Mouse (Mus musculus) midbrain, postnatal 0 days (tissue): ENCODE data around the gene Mettl25. TPM values are rescaled to one million over a fixed set of nuclear protein-coding genes. Genes with fewer than 3 reads are reported as not detected.

Experiments used
- ATAC-seq: fragments of 200-750 bp; cut with Nextera tagmentation; 2 replicates; pipeline ENCODE4 v1.8.0; 2017; ENCODE audit warnings: moderate number of reproducible peaks, mild to moderate bottlenecking, moderate TSS enrichment, moderate library complexity; ENCODE audit not compliant: low FRiP score
- DNase-seq: peaks from one replicate; pipeline ENCODE4 v3.0.0-alpha.2; 2015; ENCODE audit warnings: low spot score
- H3K27ac ChIP-seq: fragments of 300-500 bp; sonication (generic); 2 replicates; pipeline ENCODE4 v1.5.1; 2014; ENCODE audit warnings: low read depth, mild to moderate bottlenecking, low read length, mixed read lengths
- H3K27me3 ChIP-seq: fragments of 300-500 bp; sonication (generic); 2 replicates; pipeline ENCODE4 v1.6.1; 2014; ENCODE audit warnings: low read length, control low read depth, mixed read lengths; ENCODE audit not compliant: insufficient read depth
- H3K36me3 ChIP-seq: fragments of 300-500 bp; sonication (generic); 2 replicates; pipeline ENCODE4 v1.6.1; 2014; ENCODE audit warnings: low read length, control low read depth, mixed read lengths; ENCODE audit not compliant: insufficient read depth
- H3K4me1 ChIP-seq: fragments of 300-500 bp; sonication (generic); 2 replicates; pipeline ENCODE4 v1.6.1; 2014; ENCODE audit warnings: mild to moderate bottlenecking, control low read depth, antibody characterized with exemption, low read length, mixed read lengths; ENCODE audit not compliant: insufficient read depth
- H3K4me2 ChIP-seq: fragments of 300-500 bp; sonication (generic); 2 replicates; pipeline ENCODE4 v1.6.1; 2014; ENCODE audit warnings: low read depth, mild to moderate bottlenecking, low read length, mixed read lengths; ENCODE audit not compliant: poor library complexity, severe bottlenecking
- H3K4me3 ChIP-seq: fragments of 300-500 bp; sonication (generic); 2 replicates; pipeline ENCODE4 v1.5.1; 2014; ENCODE audit warnings: low read depth, mild to moderate bottlenecking, low read length, moderate library complexity
- H3K9ac ChIP-seq: fragments of 300-500 bp; sonication (generic); replicated peaks from 2 replicates; pipeline ENCODE4 v1.6.1; 2014; ENCODE audit warnings: mild to moderate bottlenecking, low read length, moderate library complexity, mixed read lengths; ENCODE audit not compliant: poor library complexity, severe bottlenecking
- H3K9me3 ChIP-seq: fragments of 300-500 bp; sonication (generic); 2 replicates; pipeline ENCODE4 v1.6.1; 2016; ENCODE audit warnings: low read length, control low read depth
- CTCF ChIP-seq: IDR thresholded peaks from 2 replicates; pipeline ENCODE4 v1.5.1; 2016; ENCODE audit warnings: antibody characterized with exemption, mild to moderate bottlenecking
- WGBS: fragments of 180-500 bp; shearing (Covaris S2); extraction: QIAGEN DNeasy Blood & Tissue Kit; methylation state at CpG from one replicate; pipeline ENCODE4 v1.1.7; 2014; 5-methylcytosine and 5-hydroxymethylcytosine counted together
- polyA plus RNA-seq: library from polyadenylated mRNA; unstranded; fragments of >200 nt; fragmentation: Nextera tagmentation; extraction: Ambion mirVana; gene quantifications from 2 replicates; pipeline ENCODE4 v1.2.1, GENCODE M21; 2015
- total RNA-seq: library from RNA; depleted of rRNA; stranded (reverse); fragments of >200 nt; gene quantifications from 2 replicates; pipeline ENCODE4 v1.2.3, GENCODE M21; 2014

Mettl25 gene
- total and polyA plus RNA-seq, 2 experiments from 2014 or later: 17.7 to 29.7 TPM

- Histone ChIP-seq H3K4me1 (no peaks in the 10 kb centered on the region), H3K4me2 (no peak overlapping the region), H3K9ac (no peak overlapping the region), H3K9me3 (no peaks in the 10 kb centered on the region), H3K36me3 (no peaks in the 10 kb centered on the region), H3K27ac (no peak overlapping the region), H3K27me3 (no peaks in the 10 kb centered on the region), H3K4me3 (no peak overlapping the region)
- TF ChIP-seq CTCF: peak; percentile 68
- WGBS: 64% methylated on average over 10 of the region's 10 CpGs
- ATAC-seq (peak; percentile 48), DNase-seq (peak; percentile 70)
These were observed 6.5 kb downstream of the Mettl25 start for GRCm38 (mm10) chr10:105834627-105835228.

- WGBS: 81% methylated on average over 7 of the region's 7 CpGs
These were observed 34.7 kb downstream of the Mettl25 start for GRCm38 (mm10) chr10:105806259-105807010.

GRCm38 (mm10) chr10:105803461-105803860 is 37.7 kb downstream of the Mettl25 start:
- DNase-seq: no peak
- ATAC-seq: no peak
- Histone ChIP-seq H3K4me3 (no peak overlapping the region), H3K27ac (no peak overlapping the region), H3K9me3 (no peaks in the 10 kb centered on the region), H3K4me1 (no peaks in the 10 kb centered on the region), H3K27me3 (no peaks in the 10 kb centered on the region), H3K4me2 (no peak overlapping the region), H3K36me3 (no peaks in the 10 kb centered on the region), H3K9ac (no peak overlapping the region)
- 93% methylated on average over 2 of the region's 2 CpGs for WGBS
- no peak for TF ChIP-seq CTCF

More at GRCm38 (mm10) chr10:105806259-105807010, 34.7 kb downstream of the Mettl25 start:
- Histone ChIP-seq H3K27ac (no peak overlapping the region), H3K4me3 (no peak overlapping the region), H3K36me3 (no peaks in the 10 kb centered on the region), H3K27me3 (no peaks in the 10 kb centered on the region), H3K9me3 (no peaks in the 10 kb centered on the region), H3K4me2 (no peak overlapping the region), H3K9ac (no peak overlapping the region), H3K4me1 (no peaks in the 10 kb centered on the region)
- ATAC-seq (no peak), DNase-seq (no peak)
- TF ChIP-seq CTCF: no peak

GRCm38 (mm10) chr10:105802132-105802531 is 39.0 kb downstream of the Mettl25 start:
- TF ChIP-seq CTCF: no peak

GRCm38 (mm10) chr10:105801147-105801546 is 40.0 kb downstream of the Mettl25 start:
- WGBS: 81% methylated on average over 6 of the region's 6 CpGs
- Histone ChIP-seq H3K27me3 (no peaks in the 10 kb centered on the region), H3K27ac (no peak overlapping the region), H3K36me3 (no peaks in the 10 kb centered on the region), H3K4me1 (no peaks in the 10 kb centered on the region), H3K4me3 (no peak overlapping the region), H3K9me3 (no peaks in the 10 kb centered on the region), H3K4me2 (no peak overlapping the region), H3K9ac (no peak overlapping the region)
- DNase-seq: no peak
- TF ChIP-seq CTCF: no peak
- ATAC-seq: no peak

More at GRCm38 (mm10) chr10:105802132-105802531, 39.0 kb downstream of the Mettl25 start:
- no peak for ATAC-seq
- no peak overlapping the region for H3K4me3 ChIP-seq
- no peaks in the 10 kb centered on the region for H3K9me3 ChIP-seq
- H3K9ac ChIP-seq: no peak overlapping the region
- no peak overlapping the region for H3K27ac ChIP-seq
- H3K4me2 ChIP-seq: no peak overlapping the region
- DNase-seq: no peak
- 90% methylated on average over 6 of the region's 6 CpGs for WGBS
- no peaks in the 10 kb centered on the region for H3K36me3 ChIP-seq
- H3K27me3 ChIP-seq: no peaks in the 10 kb centered on the region
- no peaks in the 10 kb centered on the region for H3K4me1 ChIP-seq

- no peak overlapping the region for H3K27ac ChIP-seq
- H3K9ac ChIP-seq: no peak overlapping the region
- no peaks in the 10 kb centered on the region for H3K27me3 ChIP-seq
- ATAC-seq (no peak), DNase-seq (no peak)
- no peak for TF ChIP-seq CTCF
- H3K4me2 ChIP-seq: no peak overlapping the region
- H3K36me3 ChIP-seq: peaks cover 2% of the 10 kb centered on the region; the same call in 1 of the 2 replicates
- no peaks in the 10 kb centered on the region for H3K4me1 ChIP-seq
- H3K4me3 ChIP-seq: no peak overlapping the region
- no peaks in the 10 kb centered on the region for H3K9me3 ChIP-seq
- WGBS: 87% methylated on average over 8 of the region's 8 CpGs
These were observed 43.8 kb downstream of the Mettl25 start for GRCm38 (mm10) chr10:105797250-105797924.
